Mouse (Mus musculus) MEL (cell line): ENCODE measurements at regions not wholly inside any gene's neighbourhood (a gene's known extent, or its start where the extent isn't known, plus 50 kb on each side); places are given as distances from the start of the nearest gene placed in this dataset.

Experiments used
- DNase-seq: peaks from one replicate; pipeline ENCODE4 v3.0.0; 2011; ENCODE audit warnings: low read depth, low spot score
- H3K27ac ChIP-seq: 2 replicates; pipeline ENCODE4 v1.5.1; 2012; ENCODE audit warnings: low read depth, mild to moderate bottlenecking, control low read depth, low read length, moderate library complexity; ENCODE audit not compliant: control insufficient read depth
- H3K27me3 ChIP-seq, 2 experiments: fragments of 150-350 bp in 1 of 2; sonication (generic) in 1 of 2; 2 replicates each; pipeline ENCODE4 v1.6.1; 2012; ENCODE audit warnings: low read length in 2 of 2, mild to moderate bottlenecking in 2 of 2, improper control_type of control experiment in 1 of 2, moderate library complexity in 1 of 2; ENCODE audit not compliant: insufficient read depth in 2 of 2, control insufficient read depth in 1 of 2
- H3K36me3 ChIP-seq, 2 experiments: 2 replicates each; pipeline ENCODE4 v1.6.1; 2012 to 2014; ENCODE audit warnings: low read length in 2 of 2, improper control_type of control experiment in 1 of 2, inconsistent platforms in 1 of 2, mild to moderate bottlenecking in 1 of 2; ENCODE audit not compliant: insufficient read depth in 2 of 2, control insufficient read depth in 1 of 2
- H3K4me1 ChIP-seq, 2 experiments: fragments of 150-350 bp in 1 of 2; sonication (generic) in 1 of 2; 2 replicates each; pipeline ENCODE4 v1.6.1; 2012; ENCODE audit warnings: low read length in 2 of 2, improper control_type of control experiment in 1 of 2, mild to moderate bottlenecking in 1 of 2; ENCODE audit not compliant: insufficient read depth in 2 of 2, control insufficient read depth in 1 of 2
- H3K4me3 ChIP-seq, 2 experiments: fragments of 150-350 bp in 1 of 2; sonication (generic) in 1 of 2; 2 replicates each; pipeline ENCODE4 v1.5.1; 2012; ENCODE audit warnings: low read depth in 2 of 2, low read length in 2 of 2, mild to moderate bottlenecking in 2 of 2, moderate library complexity in 2 of 2, control low read depth in 1 of 2, improper control_type of control experiment in 1 of 2; ENCODE audit not compliant: control insufficient read depth in 1 of 2, insufficient read depth in 1 of 2
- H3K79me2 ChIP-seq: 2 replicates; pipeline ENCODE4 v1.6.1; 2012; ENCODE audit warnings: mild to moderate bottlenecking, low read length, moderate library complexity; ENCODE audit not compliant: control insufficient read depth, poor library complexity, insufficient read depth
- H3K9ac ChIP-seq: 2 replicates; pipeline ENCODE4 v1.6.1; 2012; ENCODE audit warnings: low read depth, mild to moderate bottlenecking, control low read depth, low read length, moderate library complexity; ENCODE audit not compliant: control insufficient read depth, poor library complexity, severe bottlenecking
- H3K9me3 ChIP-seq: fragments of 150-350 bp; sonication (generic); replicated peaks from 2 replicates; pipeline ENCODE4 v1.6.1; 2012; ENCODE audit warnings: mild to moderate bottlenecking, low read length, improper control_type of control experiment, moderate library complexity; ENCODE audit not compliant: insufficient read depth
- E2F4 ChIP-seq: IDR thresholded peaks from 2 replicates; pipeline ENCODE4 v1.6.1; 2011; ENCODE audit warnings: low read depth, low read length, improper control_type of control experiment, borderline replicate concordance
- ETS1 ChIP-seq: IDR thresholded peaks from 2 replicates; pipeline ENCODE4 v1.6.1; 2012; ENCODE audit warnings: low read depth, mild to moderate bottlenecking, inconsistent platforms, low read length, improper control_type of control experiment, moderate library complexity
- GATA1 ChIP-seq: IDR thresholded peaks from 2 replicates; pipeline ENCODE4 v1.6.1; 2011; ENCODE audit warnings: low read depth, low read length, improper control_type of control experiment
- MEF2A ChIP-seq: IDR thresholded peaks from 2 replicates; pipeline ENCODE4 v1.6.1; 2014; ENCODE audit warnings: low read depth, mild to moderate bottlenecking, inconsistent platforms, low read length, improper control_type of control experiment; ENCODE audit not compliant: poor library complexity, insufficient replicate concordance, severe bottlenecking; ENCODE audit errors: extremely low read depth
- MYB ChIP-seq: IDR thresholded peaks from 2 replicates; pipeline ENCODE4 v1.6.1; 2011; ENCODE audit warnings: mild to moderate bottlenecking, low read depth, low read length, improper control_type of control experiment
- NELFE ChIP-seq: IDR thresholded peaks from 2 replicates; pipeline ENCODE4 v1.6.1; 2011; ENCODE audit warnings: low read depth, low read length, improper control_type of control experiment
- POLR2A ChIP-seq, 2 experiments: IDR thresholded peaks; 2 replicates each; pipeline ENCODE4 v1.6.1; 2011 to 2012; ENCODE audit warnings: low read length in 2 of 2, mild to moderate bottlenecking in 2 of 2, control low read depth in 1 of 2, improper control_type of control experiment in 1 of 2, low read depth in 1 of 2, moderate library complexity in 1 of 2; ENCODE audit not compliant: control insufficient read depth in 1 of 2, insufficient read depth in 1 of 2, poor library complexity in 1 of 2
- RAD21 ChIP-seq: IDR thresholded peaks from 2 replicates; pipeline ENCODE4 v1.6.1; 2011; ENCODE audit warnings: mild to moderate bottlenecking, low read depth, low read length, improper control_type of control experiment
- SIN3A ChIP-seq: IDR thresholded peaks from 2 replicates; pipeline ENCODE4 v1.6.1; 2012; ENCODE audit warnings: low read length, improper control_type of control experiment, inconsistent platforms
- TAL1 ChIP-seq: IDR thresholded peaks from 2 replicates; pipeline ENCODE4 v1.6.1; 2012; ENCODE audit warnings: mild to moderate bottlenecking, inconsistent platforms, low read length, moderate library complexity, mixed read lengths
- TBP ChIP-seq: IDR thresholded peaks from 2 replicates; pipeline ENCODE4 v1.8.0; 2011; ENCODE audit warnings: low read depth, low read length, improper control_type of control experiment
- TCF12 ChIP-seq: IDR thresholded peaks from 2 replicates; pipeline ENCODE4 v1.6.1; 2014; ENCODE audit warnings: low read depth, mild to moderate bottlenecking, inconsistent platforms, low read length, improper control_type of control experiment, moderate library complexity
- UBTF ChIP-seq: IDR thresholded peaks from 2 replicates; pipeline ENCODE4 v1.6.1; 2012; ENCODE audit warnings: low read depth, mild to moderate bottlenecking, inconsistent platforms, low read length, improper control_type of control experiment, moderate library complexity, borderline replicate concordance; ENCODE audit not compliant: insufficient read depth
- ZKSCAN1 ChIP-seq: IDR thresholded peaks from 2 replicates; pipeline ENCODE4 v1.6.1; 2012; ENCODE audit warnings: low read depth, mild to moderate bottlenecking, inconsistent platforms, low read length, improper control_type of control experiment, moderate library complexity
- ZMIZ1 ChIP-seq: IDR thresholded peaks from 2 replicates; pipeline ENCODE4 v1.6.1; 2012; ENCODE audit warnings: low read depth, mild to moderate bottlenecking, inconsistent platforms, low read length, improper control_type of control experiment, moderate library complexity
- ZNF384 ChIP-seq: IDR thresholded peaks from 2 replicates; pipeline ENCODE4 v1.6.1; 2012; ENCODE audit warnings: low read depth, mild to moderate bottlenecking, inconsistent platforms, low read length, improper control_type of control experiment

- H3K27ac ChIP-seq = no peak overlapping the region
Observed at GRCm38 (mm10) chr16:24137266-24138033, 148.8 kb upstream of the Bcl6 start.

GRCm38 (mm10) chr16:24136483-24137148 is 148.0 kb upstream of the Bcl6 start:
- no peaks in the 10 kb centered on the region for H3K4me1 ChIP-seq
- H3K4me3 ChIP-seq = no peak overlapping the region
- H3K9me3 ChIP-seq = no peaks in the 10 kb centered on the region
- no peak overlapping the region for H3K27ac ChIP-seq
- no peaks in the 10 kb centered on the region for H3K79me2 ChIP-seq
- no peak for TF ChIP-seq UBTF
- TF ChIP-seq TCF12 = no peak
- no peak for TF ChIP-seq RAD21
- TF ChIP-seq ZNF384 = no peak
- no peaks in the 10 kb centered on the region for H3K27me3 ChIP-seq
- H3K36me3 ChIP-seq = no peaks in the 10 kb centered on the region
- no peak for DNase-seq
- no peak overlapping the region for H3K9ac ChIP-seq

More at GRCm38 (mm10) chr16:24137266-24138033, 148.8 kb upstream of the Bcl6 start:
- Histone ChIP-seq H3K4me3 (no peak overlapping the region), H3K4me1 (no peaks in the 10 kb centered on the region), H3K9ac (no peak overlapping the region), H3K79me2 (no peaks in the 10 kb centered on the region), H3K9me3 (no peaks in the 10 kb centered on the region), H3K36me3 (no peaks in the 10 kb centered on the region), H3K27me3 (no peaks in the 10 kb centered on the region)
- TF ChIP-seq ZKSCAN1 (no peak), ZMIZ1 (no peak), TAL1 (no peak), POLR2A (IDR thresholded peaks at IDR 0.05; ENCODE audit: control insufficient read depth in 1 of 2, insufficient read depth in 1 of 2, low read depth in 1 of 2, low read length in 2 of 2, poor library complexity in 1 of 2) (no peak), NELFE (no peak), SIN3A (no peak), ETS1 (no peak), E2F4 (no peak), GATA1 (no peak), TBP (no peak)
- DNase-seq = no peak

- DNase-seq = no peak
- no peaks in the 10 kb centered on the region for H3K4me1 ChIP-seq
- H3K27me3 ChIP-seq = no peaks in the 10 kb centered on the region
- no peak for TF ChIP-seq MEF2A
- TF ChIP-seq MYB = no peak
- TF ChIP-seq UBTF = no peak
- TF ChIP-seq TAL1 = no peak
- H3K36me3 ChIP-seq = no peaks in the 10 kb centered on the region
- H3K27ac ChIP-seq = no peak overlapping the region
- no peak overlapping the region for H3K4me3 ChIP-seq
- H3K9ac ChIP-seq = no peak overlapping the region
- H3K79me2 ChIP-seq = no peaks in the 10 kb centered on the region
- H3K9me3 ChIP-seq = no peaks in the 10 kb centered on the region
Observed at GRCm38 (mm10) chr16:24135841-24136240, 147.2 kb upstream of the Bcl6 start.
